Mouse (Mus musculus): Measurements from ENCODE around the gene Dntt.

DNA sequence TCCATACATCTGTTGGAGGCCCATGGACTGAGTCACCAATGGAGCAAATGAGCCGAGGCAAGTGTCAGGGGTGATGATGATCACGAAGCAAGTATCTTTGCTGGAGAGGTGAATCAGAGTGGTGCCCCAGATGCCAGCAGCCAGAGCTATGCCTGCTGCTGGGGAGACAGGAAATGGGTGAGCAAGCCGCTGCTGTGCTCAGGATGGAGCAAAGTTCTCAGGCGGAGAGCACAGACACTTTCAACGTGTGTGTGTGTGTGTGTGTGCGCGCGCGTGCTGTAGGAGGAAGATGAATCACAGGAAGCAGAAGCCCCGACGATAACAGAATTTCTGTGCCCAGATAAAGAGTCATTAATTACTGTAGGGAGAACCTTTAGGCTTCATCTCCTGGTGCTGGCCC is 1.9 kb downstream of the Dntt start:
- TF ChIP-seq CTCF (IDR thresholded peaks at IDR 0.05; ENCODE audit: extremely low read depth, insufficient read depth, insufficient read length, insufficient replicate concordance) (no peak), POLR2A (IDR thresholded peaks at IDR 0.05; ENCODE audit: low read depth, low read length) (no peak)
